Mouse (Mus musculus) right cerebral cortex, postnatal 10 days (tissue): ENCODE data around the gene Tle4.
"Not testable (repeated sequence)": the region's sequence is repeated elsewhere in the genome, so short reads cannot be mapped to it uniquely, and the experiment has no call there.

Source experiments
- DNase-seq, 2 experiments: peaks; one replicate each; pipeline ENCODE4 v3.0.0; 2021; ENCODE audit warnings: low spot score in 2 of 2

Tle4 gene

DNA sequence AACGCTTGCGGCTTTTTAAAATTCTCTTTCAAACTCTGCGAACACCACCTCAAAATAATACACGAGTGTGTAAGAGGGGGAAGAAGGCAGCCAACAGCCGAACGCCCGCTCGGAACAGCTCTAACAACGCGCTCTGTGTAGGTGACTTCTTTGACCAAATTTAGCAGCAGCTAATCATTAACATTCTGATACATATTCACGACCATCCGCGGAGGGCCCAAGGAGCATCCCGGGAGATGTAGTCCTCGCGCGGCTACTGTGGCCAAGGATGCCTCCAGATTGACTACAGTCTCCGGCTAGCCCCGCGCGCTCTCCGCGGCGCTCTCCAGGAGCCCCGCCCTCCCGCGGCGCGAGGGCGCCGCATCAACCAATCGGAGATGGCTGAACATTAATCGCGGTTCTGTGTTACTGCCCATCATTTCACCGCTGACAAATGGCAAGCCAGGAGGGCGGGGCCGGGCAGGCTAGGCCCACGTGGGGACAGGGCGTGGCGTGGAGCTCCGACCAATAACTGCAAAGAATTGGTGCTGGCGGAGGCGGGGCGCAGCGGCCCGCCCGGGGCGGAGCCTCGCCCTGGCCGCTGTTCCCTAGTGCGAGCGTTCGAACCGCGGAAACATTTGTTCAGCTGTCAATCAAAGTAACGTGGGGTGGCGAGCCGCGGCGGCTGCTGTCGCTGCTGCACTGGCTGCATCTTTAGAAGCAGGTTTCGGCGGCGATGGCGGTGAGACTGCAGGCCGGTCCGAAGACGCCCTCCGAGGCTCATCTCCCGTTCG lies at the start of gene Tle4:
TSS of gene Tle4 (minus strand) at position 135 of the 773 bp plus-strand sequence.
- peak; percentile 100 for DNase-seq

DNA sequence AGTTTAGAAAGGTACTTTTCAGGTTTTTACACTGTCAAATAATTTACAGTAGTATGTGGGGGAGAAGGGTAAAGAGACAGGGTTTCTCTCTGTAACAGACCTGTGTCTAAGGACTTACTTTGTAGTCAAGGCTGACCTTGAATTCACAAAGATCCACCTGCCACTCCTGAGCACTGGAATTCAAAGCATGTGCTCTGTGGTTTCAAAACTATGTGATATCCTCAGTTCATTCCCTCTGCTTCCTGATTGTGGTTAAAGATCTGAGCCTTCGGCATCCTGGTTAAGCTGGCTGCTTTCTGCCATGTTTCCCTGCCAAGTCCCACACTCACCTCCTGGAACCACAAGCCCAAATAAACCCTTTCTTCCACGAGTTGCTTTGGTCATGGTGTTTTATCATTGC lies 47.8 kb upstream of the Tle4 start:
- no peak for DNase-seq

DNA sequence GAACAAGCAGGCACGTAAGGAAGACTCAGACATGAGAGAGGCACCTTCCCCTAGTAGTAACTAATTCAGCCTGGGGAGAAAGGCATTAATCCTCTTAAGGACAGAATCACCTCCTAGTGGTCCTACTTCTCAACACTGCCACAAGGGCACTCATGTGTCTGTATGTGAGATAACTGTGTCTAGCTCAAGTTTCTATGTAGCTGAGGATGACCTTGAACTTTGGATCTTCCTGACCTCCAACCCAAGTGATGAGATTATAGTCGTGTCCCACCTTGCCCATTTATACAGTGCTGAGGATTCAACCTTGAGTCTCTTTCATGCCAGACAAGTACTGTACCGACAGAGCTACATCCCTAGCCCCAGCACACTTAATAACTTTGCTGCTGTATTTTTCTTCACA lies 46.9 kb upstream of the Tle4 start:
- no peak for DNase-seq

DNA sequence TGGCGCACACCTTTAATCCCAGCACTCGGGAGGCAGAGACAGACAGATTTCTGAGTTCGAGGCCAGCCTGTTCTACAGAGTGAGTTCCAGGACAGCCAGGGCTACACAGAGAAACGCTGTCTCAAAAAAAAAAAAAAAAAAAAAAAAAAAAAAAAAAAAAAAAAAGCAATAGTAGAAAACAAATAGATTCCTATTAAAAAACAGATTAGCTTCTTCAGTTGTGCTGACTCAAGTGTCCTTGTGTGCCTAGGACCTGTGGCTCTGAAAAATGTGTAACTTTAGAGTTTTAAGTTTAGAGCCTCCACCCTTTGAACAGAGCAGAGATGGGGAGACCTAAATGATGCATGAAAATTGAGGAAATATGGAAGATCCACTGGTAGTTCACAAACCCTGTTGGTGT lies 45.2 kb upstream of the Tle4 start:
- not testable (repeated sequence) for DNase-seq

DNA sequence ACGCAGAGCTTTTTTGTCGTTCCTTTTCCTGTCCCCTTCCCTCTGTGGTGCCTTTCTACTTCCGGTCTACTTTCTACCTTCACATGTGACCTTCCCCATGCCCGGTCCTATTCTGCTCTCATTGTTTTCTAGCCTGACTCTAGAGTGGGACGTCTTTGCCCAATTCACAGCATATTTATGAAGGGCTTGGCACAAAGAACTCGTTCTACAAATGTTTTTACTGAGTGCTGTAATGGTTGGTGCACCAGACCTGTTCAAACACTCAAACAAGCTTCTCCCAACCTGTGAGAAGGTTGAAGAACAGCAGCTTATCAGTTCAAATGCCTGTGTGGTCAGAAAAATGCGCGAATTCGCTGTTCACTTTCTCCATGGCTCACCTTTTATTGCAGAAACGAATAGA lies 44.8 kb upstream of the Tle4 start:
- DNase-seq: no peak

DNA sequence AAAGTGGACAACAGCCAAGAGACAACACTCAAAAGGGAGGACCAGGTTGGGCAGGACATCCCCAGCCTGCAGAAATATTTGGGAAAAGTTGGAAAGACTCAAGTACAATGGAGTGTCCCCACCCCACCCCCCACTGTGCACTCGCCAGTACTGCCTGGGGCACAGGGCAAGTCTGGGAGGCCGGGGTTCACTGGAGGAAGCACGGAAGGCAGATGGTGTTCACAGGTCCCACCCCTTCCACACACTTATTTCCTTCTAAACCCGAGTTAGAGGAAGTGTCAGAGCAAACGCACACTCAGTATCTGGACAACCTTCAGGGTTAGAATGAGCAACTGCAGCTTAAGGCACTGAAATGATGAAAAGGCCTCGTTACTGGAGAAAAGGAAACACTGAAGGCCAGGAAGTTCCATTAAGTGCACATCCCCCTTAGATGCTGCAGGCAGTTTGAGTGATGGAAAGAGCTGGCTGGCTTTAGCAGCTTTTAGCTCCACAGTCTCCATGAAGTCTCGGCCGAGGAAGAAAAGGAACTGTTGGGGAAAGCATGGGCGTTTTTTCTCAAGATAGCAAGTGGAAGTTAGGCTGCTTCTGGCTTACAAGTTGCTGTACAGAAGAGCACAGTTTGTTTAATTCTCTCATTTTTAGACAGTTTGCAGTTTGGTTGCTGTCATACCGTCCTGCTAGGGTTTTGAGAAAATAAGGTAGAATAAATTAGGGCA lies 37.5 kb upstream of the Tle4 start:
- DNase-seq: peak; percentile 28 to 33

DNA sequence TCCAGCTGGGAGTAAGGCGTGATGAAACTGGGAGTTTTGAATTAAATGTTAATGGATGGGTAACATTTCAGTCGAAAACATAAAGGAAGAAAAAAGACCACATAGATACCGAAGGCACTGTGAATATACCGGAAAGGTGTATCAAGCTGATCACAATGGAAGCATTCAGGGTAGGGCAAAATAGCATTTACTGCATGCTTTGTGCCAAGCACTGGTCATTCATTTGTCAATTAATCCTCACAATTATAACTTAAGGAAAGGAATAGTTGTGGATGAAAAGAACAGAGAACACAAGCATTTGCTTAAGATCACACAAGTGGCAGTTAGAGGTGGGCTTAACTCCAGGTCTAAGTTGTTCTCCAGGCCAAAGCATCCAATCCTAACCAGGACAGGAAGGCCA lies 25.5 kb upstream of the Tle4 start:
- DNase-seq: no peak

DNA sequence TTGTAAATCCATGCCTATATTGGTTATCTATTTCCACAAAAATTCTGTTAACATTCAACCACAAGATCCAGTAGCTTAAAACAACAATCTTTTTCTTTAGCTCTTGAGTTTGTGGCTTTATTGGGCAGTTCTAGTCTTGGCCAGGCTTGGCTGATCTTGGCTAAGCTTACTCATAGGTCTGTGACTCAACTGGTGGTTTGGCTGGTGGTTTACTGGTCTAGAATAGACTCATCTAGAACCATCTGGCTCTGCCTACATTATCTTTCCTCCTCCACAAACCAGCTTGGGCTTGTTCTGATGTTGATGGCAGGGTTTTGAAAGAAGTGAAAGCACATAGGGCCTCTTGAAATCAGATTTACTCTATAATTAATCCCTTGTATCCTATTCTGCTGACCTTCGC lies 22.7 kb upstream of the Tle4 start:
- DNase-seq: no peak

DNA sequence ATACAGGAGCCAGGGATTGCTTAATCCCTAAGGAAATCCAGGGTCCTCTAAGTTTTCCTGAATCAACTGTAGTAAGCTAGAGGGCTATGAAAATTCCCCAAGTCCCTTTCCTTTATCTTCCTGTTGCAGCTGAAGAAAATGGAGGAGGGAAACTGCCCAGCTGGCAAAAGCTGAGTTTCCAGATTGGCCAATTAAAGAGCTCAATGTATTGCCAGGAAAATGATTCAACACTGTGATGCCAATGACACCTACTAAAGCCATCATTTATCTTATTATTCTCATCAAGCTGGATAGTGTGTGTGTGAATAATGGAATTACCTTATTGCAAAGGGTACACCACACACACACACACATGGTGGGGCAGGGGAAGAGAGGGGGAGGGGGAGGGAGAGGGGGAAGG lies 22.0 kb upstream of the Tle4 start:
- no peak for DNase-seq

DNA sequence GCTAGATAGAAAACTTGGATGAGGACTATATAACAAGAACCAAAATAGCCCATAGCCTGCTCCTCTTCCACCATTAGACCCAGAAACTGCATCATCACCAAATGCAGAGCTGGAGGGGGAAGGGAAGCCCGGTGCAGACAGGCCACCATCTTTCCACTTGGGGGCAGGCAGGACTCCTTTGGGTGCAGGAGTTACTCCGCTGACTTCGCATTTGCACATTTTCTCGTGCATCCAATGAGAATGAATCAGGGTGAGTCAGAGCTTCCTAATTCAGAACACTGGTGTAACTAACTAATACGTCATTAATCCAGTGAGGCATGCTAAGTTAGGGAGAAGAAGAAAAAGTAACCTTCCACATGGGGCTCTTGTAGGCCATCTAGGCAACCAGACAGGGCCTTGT lies 17.0 kb upstream of the Tle4 start:
- no peak for DNase-seq

DNA sequence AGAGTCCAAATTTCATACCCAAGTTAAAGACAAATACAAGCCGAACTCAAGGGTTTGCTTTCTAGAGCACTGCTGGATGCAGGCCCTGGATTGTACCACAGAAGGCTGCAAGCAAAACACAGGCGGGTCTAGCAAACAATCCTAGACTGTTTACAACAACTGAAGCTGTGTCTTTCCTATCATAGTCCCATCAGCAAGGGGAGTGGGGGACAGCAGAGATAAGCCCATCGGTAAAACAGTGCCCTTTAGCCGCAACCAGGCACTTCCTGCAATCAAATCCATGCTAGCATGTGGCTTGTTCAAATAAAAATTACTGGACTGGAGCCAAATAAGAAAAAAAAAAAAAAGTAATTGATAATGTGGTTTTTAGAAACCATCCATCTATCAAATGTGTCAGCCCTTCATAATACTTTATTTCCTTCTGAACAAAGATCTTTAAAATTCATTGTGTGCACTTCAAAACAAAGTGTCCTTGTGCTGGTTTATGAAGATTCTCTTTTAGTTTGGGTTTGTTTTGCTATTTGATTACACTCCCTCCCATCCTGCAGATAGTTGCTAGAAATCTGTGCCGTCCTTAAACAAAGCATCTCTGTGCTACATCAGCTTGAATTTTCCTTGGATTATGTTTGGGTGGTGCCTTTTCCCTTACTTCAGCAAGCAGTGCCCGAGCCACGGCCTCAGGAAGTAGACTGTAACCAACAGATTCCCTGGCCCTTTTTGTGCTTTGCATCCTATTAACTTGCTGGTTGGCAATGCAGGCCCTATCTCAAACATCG lies 12.9 kb upstream of the Tle4 start:
- no peak for DNase-seq

DNA sequence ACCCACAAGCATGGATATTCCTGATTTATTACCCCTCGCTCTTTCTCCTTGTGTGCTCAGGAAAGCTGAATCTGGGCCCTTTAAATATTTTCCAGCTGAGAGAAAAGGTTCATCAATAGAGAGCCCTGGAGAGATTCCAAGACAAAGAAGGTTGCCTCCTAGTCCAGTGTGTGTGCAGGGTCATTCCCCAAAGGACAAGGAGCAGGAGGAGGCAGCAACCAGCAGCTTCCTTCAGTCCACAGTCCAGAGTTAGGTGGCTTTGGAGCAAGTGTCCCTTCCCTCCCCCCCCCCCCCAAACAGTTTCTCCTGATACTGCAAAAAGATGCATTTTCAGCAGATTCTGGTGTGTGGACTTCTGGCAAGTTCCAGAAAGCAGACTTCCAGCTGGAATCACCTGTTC lies 3.0 kb upstream of the Tle4 start:
- DNase-seq: no peak

DNA sequence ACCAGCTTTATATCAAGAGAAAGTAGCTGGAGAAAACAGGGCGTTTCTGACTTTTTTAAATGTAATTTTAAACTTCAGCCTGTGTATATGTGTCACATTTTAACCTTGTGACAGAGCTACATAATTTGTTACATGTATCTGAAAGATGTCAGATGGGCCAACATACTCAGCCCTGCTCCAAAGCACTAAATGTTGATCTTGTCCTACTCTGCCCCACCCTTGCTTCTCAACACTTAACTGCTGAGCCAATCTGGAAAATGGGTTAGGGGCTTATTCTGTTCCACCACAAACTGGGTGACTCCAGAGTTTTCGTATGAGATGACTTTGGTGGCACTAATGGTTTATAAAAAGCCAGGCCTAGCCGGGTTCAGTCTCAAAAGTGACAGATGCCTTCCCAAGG lies 2.5 kb upstream of the Tle4 start:
- no peak for DNase-seq

DNA sequence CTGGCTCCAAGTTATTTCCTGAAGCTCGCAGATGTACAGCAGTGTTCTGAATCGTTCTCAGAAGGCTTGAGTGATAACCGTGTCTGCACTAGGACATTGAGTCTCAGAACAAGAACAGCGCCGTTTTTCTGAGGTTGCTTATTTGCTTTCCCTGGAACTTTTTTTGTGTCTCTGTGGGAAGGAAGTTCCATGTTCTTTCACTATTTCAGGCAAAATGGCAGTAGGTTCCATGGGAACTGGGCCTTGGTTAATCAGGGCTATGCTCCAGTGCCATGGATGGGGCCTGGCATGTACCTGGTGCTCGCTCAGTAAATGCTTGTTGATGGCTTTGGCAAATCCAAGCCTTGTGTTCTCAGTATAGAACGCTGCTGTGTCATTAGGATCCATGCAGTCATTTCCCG lies 2.0 kb upstream of the Tle4 start:
- no peak for DNase-seq

DNA sequence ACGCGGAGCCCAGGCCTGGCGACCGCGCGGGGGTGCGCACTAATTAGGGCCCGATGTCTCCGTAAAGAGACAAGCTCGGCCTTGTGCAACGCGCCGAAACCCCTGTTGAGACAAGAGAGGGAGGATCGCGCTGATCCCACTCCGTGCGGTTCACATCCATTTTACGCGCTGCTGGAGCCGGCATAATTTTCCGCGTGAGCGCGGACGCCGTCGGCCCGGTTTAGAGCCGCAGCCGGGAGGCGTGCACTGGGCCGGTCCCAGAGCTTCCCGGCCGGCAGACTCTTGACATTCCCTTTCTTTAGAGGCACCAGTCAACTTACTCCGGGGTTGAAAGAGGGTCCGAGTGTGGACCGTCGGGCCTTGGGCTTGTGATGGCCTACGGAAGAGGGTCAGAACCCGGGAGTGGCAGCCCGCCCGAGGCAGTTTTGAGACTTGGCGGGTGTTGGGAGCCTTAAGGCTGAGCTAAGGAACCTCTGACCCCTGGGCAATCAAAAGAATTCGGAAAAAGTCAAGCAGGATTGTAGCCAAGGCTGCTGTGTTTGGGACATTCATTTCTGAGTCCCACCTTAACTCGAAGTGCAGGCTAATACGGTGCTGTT lies 938 bp upstream of the Tle4 start:
- no peak for DNase-seq

DNA sequence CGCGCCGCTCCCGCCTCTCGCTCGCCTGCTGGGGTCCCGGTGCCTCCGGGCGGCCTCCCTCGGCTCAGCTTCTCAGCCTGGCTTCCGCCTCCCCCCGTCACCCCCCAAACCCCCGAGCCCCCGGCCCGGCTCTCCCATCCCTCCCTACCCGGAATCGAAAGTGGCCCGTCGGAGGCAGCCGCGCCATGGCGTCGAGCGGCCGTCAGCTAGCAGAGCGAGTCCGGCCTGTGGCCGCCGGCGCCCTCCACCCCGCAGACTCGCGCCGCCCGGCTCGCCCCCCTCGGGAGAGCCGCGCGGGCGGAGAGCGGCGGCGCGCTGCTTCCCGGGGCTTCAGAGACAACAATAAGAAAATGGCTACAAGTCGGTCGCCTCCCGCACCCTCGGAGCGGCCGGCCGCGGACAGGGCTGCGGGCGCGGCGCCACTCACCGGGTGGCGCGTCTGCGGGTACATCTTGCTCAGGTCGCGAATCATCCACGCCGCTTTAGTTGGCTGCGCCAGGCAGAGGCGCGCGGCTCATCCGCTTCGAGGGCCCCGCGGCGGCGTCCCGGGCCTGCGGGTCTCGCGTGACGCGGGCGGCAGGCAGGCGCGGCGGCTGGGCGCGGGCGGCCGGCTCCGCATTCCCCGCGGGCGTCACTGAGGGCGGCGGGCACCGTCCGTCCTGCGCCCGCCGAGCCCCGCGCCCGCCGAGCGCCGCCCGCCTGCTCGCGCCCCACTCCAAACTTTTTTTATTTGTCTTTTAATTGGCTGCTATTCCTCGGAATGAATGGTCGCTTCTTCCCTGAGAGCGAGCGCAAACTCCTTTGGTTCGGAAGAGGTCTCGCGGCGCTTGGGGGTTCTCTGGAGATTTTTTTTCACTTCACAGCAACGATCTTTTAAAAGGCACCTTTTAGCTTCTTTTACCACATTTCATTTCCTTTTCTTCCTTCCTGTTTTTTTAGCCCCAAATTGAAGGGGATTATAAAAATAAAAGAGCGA lies 622 bp downstream of the Tle4 start:
- peak; percentile 59 to 63 for DNase-seq

DNA sequence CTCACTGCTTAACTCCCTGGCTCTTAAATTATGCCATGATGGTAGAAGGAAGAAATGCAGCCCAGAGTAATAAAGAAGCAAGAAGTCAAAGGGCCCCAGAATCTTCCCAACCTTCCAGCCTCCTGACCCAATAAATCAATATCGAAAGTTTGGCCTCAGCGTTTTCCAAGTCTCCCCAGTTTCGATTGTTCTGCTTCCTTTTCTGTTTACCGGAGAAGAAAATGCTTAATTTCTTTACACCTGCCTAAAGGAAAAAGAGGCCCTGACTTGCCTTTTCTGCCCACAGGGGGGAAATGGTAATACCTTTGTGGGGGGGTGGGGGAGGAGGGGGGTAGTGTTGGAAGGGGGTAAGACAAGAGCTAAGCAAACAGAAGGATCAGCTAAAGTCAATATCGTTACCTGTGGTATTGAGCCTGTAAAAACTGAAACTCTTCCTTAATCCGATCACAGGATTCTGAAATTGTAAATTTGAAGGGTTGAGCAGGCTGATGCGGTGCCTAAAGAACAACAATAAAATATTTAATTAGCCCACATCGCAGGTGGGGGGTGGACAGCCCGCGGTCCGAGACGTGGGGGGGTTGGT lies 1.4 kb downstream of the Tle4 start:
- DNase-seq: no peak

DNA sequence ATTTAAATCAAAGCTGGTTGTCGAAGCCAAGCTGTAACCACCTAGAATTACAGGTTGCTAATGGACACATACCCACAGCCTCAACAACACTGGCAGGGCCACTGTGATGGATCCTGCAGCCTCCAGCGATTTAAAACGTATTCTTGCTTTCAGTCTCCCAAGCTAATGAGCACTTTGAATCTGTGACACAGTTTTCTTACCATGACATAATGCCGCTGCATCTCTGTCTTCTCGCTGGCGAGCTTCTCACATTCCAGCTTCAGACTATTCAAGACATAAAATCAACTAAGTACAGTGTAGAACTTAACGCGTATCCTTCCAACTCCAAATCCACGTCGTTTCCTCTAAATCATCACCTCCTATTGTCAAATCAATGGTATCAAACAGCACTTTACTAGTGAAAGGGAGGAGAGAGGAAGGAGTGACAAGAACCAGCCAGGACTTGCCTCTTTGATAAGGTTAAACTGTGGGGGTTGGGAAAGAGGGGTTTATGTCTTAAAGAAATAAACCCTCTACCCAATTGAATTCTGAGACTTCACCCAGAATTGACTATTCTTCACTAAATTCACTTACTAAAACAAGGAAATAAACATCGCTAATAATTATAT lies 2.4 kb downstream of the Tle4 start:
- DNase-seq: no peak

DNA sequence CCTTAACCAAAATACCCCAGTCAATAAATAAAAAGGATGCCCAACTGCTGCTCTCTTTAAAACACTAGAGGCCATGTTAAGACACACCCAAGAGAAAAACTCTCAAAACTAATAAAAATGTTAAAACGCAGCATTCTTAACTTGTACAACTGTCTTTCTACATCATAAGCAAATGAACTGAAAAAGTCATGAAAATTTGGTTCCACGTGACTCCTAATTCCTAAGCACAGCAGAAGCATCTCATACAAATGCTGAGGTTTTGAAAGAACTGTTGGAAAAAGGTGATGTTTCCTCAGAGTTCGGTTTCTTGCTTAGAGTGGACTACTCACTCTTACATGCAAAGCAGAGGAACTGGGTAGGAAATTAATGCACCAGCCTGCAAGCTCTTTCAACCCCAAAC lies 3.3 kb downstream of the Tle4 start:
- DNase-seq: no peak

DNA sequence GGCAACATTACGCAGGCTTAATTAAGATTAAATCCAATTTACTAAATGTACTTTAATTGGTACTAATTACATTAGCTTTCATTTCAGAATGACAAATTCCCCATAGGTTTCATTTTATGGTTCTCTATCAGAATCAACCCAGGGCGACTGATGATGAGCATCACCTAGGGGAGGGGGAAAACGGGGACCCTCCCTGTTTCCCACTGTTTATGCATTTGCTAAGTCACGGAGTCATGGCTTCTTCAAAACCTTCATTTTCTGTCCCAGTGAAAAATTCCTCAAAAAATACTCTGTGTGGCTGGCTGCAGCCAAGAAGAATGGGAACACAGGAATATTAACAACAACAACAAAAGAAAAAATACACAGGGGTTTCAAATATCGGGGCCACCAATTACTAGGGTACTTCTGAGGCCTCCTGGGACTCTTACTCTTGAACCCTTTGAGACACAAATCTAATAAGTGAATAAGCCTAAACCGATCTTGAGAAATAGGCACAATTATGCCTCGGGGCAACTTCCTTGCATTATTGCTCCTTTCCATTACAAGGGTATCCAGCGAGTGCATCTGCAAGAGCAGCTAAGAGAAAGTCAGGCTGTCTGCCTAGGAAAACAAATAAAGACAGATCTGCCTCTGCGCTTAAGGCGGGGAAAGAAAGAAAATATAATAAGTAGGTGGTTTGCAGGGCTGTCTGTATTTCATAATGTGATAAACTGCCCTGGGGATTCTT lies 5.9 kb downstream of the Tle4 start:
- DNase-seq: no peak
